Mouse (Mus musculus) megakaryocyte, embryonic 14.5 days (primary cell): ENCODE results near the gene Caps2.
"Not testable (repeated sequence)": the region's sequence is repeated elsewhere in the genome, so short reads cannot be mapped to it uniquely, and the experiment has no call there.

Experiments used
- FLI1 ChIP-seq: IDR thresholded peaks from 2 replicates; pipeline ENCODE4 v1.6.1; 2012; ENCODE audit warnings: low read length, inconsistent platforms, mixed read lengths
- GATA1 ChIP-seq: IDR thresholded peaks from 3 replicates; pipeline ENCODE4 v1.6.1; 2012; ENCODE audit warnings: mixed read lengths, low read length, inconsistent platforms, borderline replicate concordance

GRCm38 (mm10) chr10:112127682-112128230 is 35.7 kb upstream of the Caps2 start:
- not testable (repeated sequence) for TF ChIP-seq FLI1, GATA1
